ENCODE assay signal across 28 mouse cellular contexts in genomic region chr4:150957106-150957458, GRCm38 (mm10). TPM values are rescaled to one million over a fixed set of nuclear protein-coding genes. Genes with fewer than 3 reads are reported as not detected.
A peak's percentile ranks its signal among the peaks of the same experiment; 100 is the strongest.
DNase-seq lines count a peak whose midpoint lies in the region; ATAC-seq lines count a peak whose summit lies in the region.
"Had no signal": no experiment of that assay in that cellular context is flagged by ENCODE, and none has a peak within 500 bp of the region (broad histone marks: within the 10 kb centered on the region; RNA-seq: fewer than 3 reads in every experiment).

No protein-coding gene starts in this region.

- no peak for DNase-seq in forebrain, embryonic 10.5 days (ENCODE audit: extremely low spot score, low spot score)
- DNase-seq in intestine, embryonic 14.5 days (ENCODE audit: low spot score), result no peak
- no peak for DNase-seq in midbrain, embryonic 14.5 days
- no peak for DNase-seq in midbrain, embryonic 11.5 days (ENCODE audit: low spot score, missing footprints)
- no peak for DNase-seq in adrenal gland, adult 8-10 months
- DNase-seq: adrenal gland, postnatal 25 days; cerebellum, adult 8-10 months; cerebellum, postnatal 36 days; heart, postnatal 36 days; kidney, adult 9 months; liver; right cerebral cortex, postnatal 14 days; thymus, postnatal 14 days had no signal

- H3K4me2 ChIP-seq in forebrain, embryonic 12.5 days, result no peak overlapping the region
- H3K4me2 ChIP-seq in intestine, embryonic 14.5 days (ENCODE audit: low read length), result no peak overlapping the region
- no peak overlapping the region for H3K4me2 ChIP-seq in intestine, embryonic 15.5 days (replicated peaks)
- no peak overlapping the region for H3K4me2 ChIP-seq in midbrain, embryonic 14.5 days (ENCODE audit: low read length)
- no peak overlapping the region for H3K4me2 ChIP-seq in midbrain, embryonic 11.5 days
- no peak overlapping the region for H3K4me2 ChIP-seq in neural tube, embryonic 14.5 days (ENCODE audit: low read depth, low read length)
- H3K4me2 ChIP-seq: embryonic facial prominence, embryonic 15.5 days; heart, embryonic 15.5 days; liver, embryonic 15.5 days had no signal

- H3K9ac ChIP-seq in forebrain, embryonic 12.5 days, result no peak overlapping the region
- H3K9ac ChIP-seq in intestine, embryonic 14.5 days (ENCODE audit: low read length), result no peak overlapping the region
- H3K9ac ChIP-seq in intestine, embryonic 15.5 days, result no peak overlapping the region
- no peak overlapping the region for H3K9ac ChIP-seq in midbrain, embryonic 14.5 days (replicated peaks; ENCODE audit: low read length)
- H3K9ac ChIP-seq in midbrain, embryonic 11.5 days (ENCODE audit: low read length), result no peak overlapping the region
- H3K9ac ChIP-seq in neural tube, embryonic 14.5 days (replicated peaks; ENCODE audit: low read depth, low read length), result no peak overlapping the region; the same call in 1 of the 2 replicates
- H3K9ac ChIP-seq: embryonic facial prominence, embryonic 15.5 days; heart, embryonic 15.5 days; liver, embryonic 15.5 days had no signal

- H3K36me3 ChIP-seq in forebrain, embryonic 12.5 days (replicated peaks), result no peaks in the 10 kb centered on the region
- no peaks in the 10 kb centered on the region for H3K36me3 ChIP-seq in forebrain, embryonic 10.5 days (replicated peaks)
- no peaks in the 10 kb centered on the region for H3K36me3 ChIP-seq in intestine, embryonic 14.5 days (ENCODE audit: control insufficient read depth, insufficient read depth, low read length)
- H3K36me3 ChIP-seq in intestine, embryonic 15.5 days, result no peaks in the 10 kb centered on the region
- H3K36me3 ChIP-seq in midbrain, embryonic 14.5 days (ENCODE audit: control insufficient read depth, insufficient read depth, low read length), result no peaks in the 10 kb centered on the region
- H3K36me3 ChIP-seq in midbrain, embryonic 11.5 days (ENCODE audit: control insufficient read depth, insufficient read depth, low read length), result no peaks in the 10 kb centered on the region
- no peaks in the 10 kb centered on the region for H3K36me3 ChIP-seq in neural tube, embryonic 14.5 days (ENCODE audit: control insufficient read depth, insufficient read depth, low read length)
- H3K36me3 ChIP-seq: embryonic facial prominence, embryonic 15.5 days; heart, embryonic 15.5 days; liver, embryonic 15.5 days had no signal

- H3K27ac ChIP-seq in forebrain, embryonic 12.5 days, result peak overlapping the region; percentile 73; the same call in 1 of the 2 replicates
- no peak overlapping the region for H3K27ac ChIP-seq in forebrain, embryonic 10.5 days
- peak overlapping the region; percentile 3; the same call in 1 of the 2 replicates for H3K27ac ChIP-seq in intestine, embryonic 14.5 days (ENCODE audit: low read depth)
- H3K27ac ChIP-seq in intestine, embryonic 15.5 days, result no peak overlapping the region
- peak overlapping the region; percentile 73; the same call in 1 of the 2 replicates for H3K27ac ChIP-seq in midbrain, embryonic 14.5 days (replicated peaks; ENCODE audit: low read depth, low read length)
- H3K27ac ChIP-seq in midbrain, embryonic 11.5 days (ENCODE audit: low read depth, low read length), result no peak overlapping the region
- H3K27ac ChIP-seq in neural tube, embryonic 14.5 days (ENCODE audit: low read depth, low read length), result peak overlapping the region; percentile 69
- H3K27ac ChIP-seq: embryonic facial prominence, embryonic 15.5 days; heart, embryonic 15.5 days; left cerebral cortex, adult 2 months; liver, embryonic 15.5 days; macrophage had no signal

- H3K27me3 ChIP-seq in forebrain, embryonic 12.5 days, result no peaks in the 10 kb centered on the region
- H3K27me3 ChIP-seq in forebrain, embryonic 10.5 days (ENCODE audit: poor library complexity, severe bottlenecking), result no peaks in the 10 kb centered on the region
- no peaks in the 10 kb centered on the region for H3K27me3 ChIP-seq in intestine, embryonic 14.5 days (replicated peaks; ENCODE audit: control insufficient read depth, insufficient read depth, low read length)
- H3K27me3 ChIP-seq in intestine, embryonic 15.5 days (replicated peaks), result no peaks in the 10 kb centered on the region
- H3K27me3 ChIP-seq in midbrain, embryonic 14.5 days (ENCODE audit: control insufficient read depth, insufficient read depth, low read length), result no peaks in the 10 kb centered on the region
- H3K27me3 ChIP-seq in midbrain, embryonic 11.5 days (ENCODE audit: control insufficient read depth, insufficient read depth, low read length), result no peaks in the 10 kb centered on the region
- no peaks in the 10 kb centered on the region for H3K27me3 ChIP-seq in neural tube, embryonic 14.5 days (ENCODE audit: control insufficient read depth, insufficient read depth, low read length)
- H3K27me3 ChIP-seq: embryonic facial prominence, embryonic 15.5 days; heart, embryonic 15.5 days; liver, embryonic 15.5 days had no signal

- peak; percentile 20; the same call in 1 of the 2 replicates for ATAC-seq in forebrain, embryonic 12.5 days (ENCODE audit: low FRiP score)
- ATAC-seq in intestine, embryonic 14.5 days (replicated peaks; ENCODE audit: low FRiP score, low TSS enrichment, low read depth), result no peak
- no peak for ATAC-seq in intestine, embryonic 15.5 days
- no peak for ATAC-seq in midbrain, embryonic 14.5 days (ENCODE audit: low FRiP score, low TSS enrichment)
- no peak for ATAC-seq in midbrain, embryonic 11.5 days (ENCODE audit: low FRiP score)
- no peak for ATAC-seq in neural tube, embryonic 14.5 days (ENCODE audit: low read depth)

- no peaks in the 10 kb centered on the region for H3K9me3 ChIP-seq in forebrain, embryonic 12.5 days
- no peaks in the 10 kb centered on the region for H3K9me3 ChIP-seq in forebrain, embryonic 10.5 days
- H3K9me3 ChIP-seq in intestine, embryonic 14.5 days (ENCODE audit: control insufficient read depth, low read length), result no peaks in the 10 kb centered on the region
- no peaks in the 10 kb centered on the region for H3K9me3 ChIP-seq in intestine, embryonic 15.5 days
- no peaks in the 10 kb centered on the region for H3K9me3 ChIP-seq in midbrain, embryonic 14.5 days (ENCODE audit: control insufficient read depth, low read length)
- H3K9me3 ChIP-seq in midbrain, embryonic 11.5 days (ENCODE audit: control insufficient read depth, low read length), result no peaks in the 10 kb centered on the region
- H3K9me3 ChIP-seq in neural tube, embryonic 14.5 days (ENCODE audit: control insufficient read depth, low read length), result no peaks in the 10 kb centered on the region
- H3K9me3 ChIP-seq: embryonic facial prominence, embryonic 15.5 days; heart, embryonic 15.5 days; liver, embryonic 15.5 days had no signal

- H3K4me1 ChIP-seq in forebrain, embryonic 12.5 days, result peaks cover 9% of the 10 kb centered on the region
- no peaks in the 10 kb centered on the region for H3K4me1 ChIP-seq in forebrain, embryonic 10.5 days
- H3K4me1 ChIP-seq in intestine, embryonic 14.5 days (replicated peaks; ENCODE audit: control insufficient read depth, insufficient read depth, low read length), result no peaks in the 10 kb centered on the region
- no peaks in the 10 kb centered on the region for H3K4me1 ChIP-seq in intestine, embryonic 15.5 days (replicated peaks)
- H3K4me1 ChIP-seq in midbrain, embryonic 14.5 days (ENCODE audit: control insufficient read depth, insufficient read depth, low read length), result 0 out of 2 replicates have a peak, but pooled peaks cover 6% of the 10 kb centered on the region
- H3K4me1 ChIP-seq in midbrain, embryonic 11.5 days (ENCODE audit: control insufficient read depth, insufficient read depth, low read length), result no peaks in the 10 kb centered on the region
- no peaks in the 10 kb centered on the region for H3K4me1 ChIP-seq in neural tube, embryonic 14.5 days (ENCODE audit: control insufficient read depth, insufficient read depth, low read length)
- H3K4me1 ChIP-seq: heart, embryonic 15.5 days; liver, embryonic 15.5 days had no signal

- H3K4me3 ChIP-seq in forebrain, embryonic 12.5 days (replicated peaks), result no peak overlapping the region
- H3K4me3 ChIP-seq in forebrain, embryonic 10.5 days, result no peak overlapping the region
- no peak overlapping the region for H3K4me3 ChIP-seq in intestine, embryonic 14.5 days (ENCODE audit: low read depth, low read length)
- no peak overlapping the region for H3K4me3 ChIP-seq in intestine, embryonic 15.5 days (replicated peaks)
- no peak overlapping the region for H3K4me3 ChIP-seq in midbrain, embryonic 14.5 days (replicated peaks; ENCODE audit: low read depth, low read length)
- H3K4me3 ChIP-seq in midbrain, embryonic 11.5 days (ENCODE audit: low read depth, low read length), result no peak overlapping the region
- no peak overlapping the region for H3K4me3 ChIP-seq in neural tube, embryonic 14.5 days (ENCODE audit: low read depth, low read length)
- H3K4me3 ChIP-seq: embryonic facial prominence, embryonic 15.5 days; heart, embryonic 15.5 days; left cerebral cortex, adult 2 months; liver, embryonic 15.5 days had no signal

- 58% methylated on average over 1 of the region's 1 CpGs for WGBS in forebrain, embryonic 12.5 days
- WGBS in forebrain, embryonic 10.5 days, result 76% methylated on average over 1 of the region's 1 CpGs
- 42% methylated on average over 1 of the region's 1 CpGs for WGBS in intestine, embryonic 14.5 days
- WGBS in intestine, embryonic 15.5 days, result 23% methylated on average over 1 of the region's 1 CpGs
- WGBS in midbrain, embryonic 14.5 days, result 14% methylated on average over 1 of the region's 1 CpGs
- 71% methylated on average over 1 of the region's 1 CpGs for WGBS in midbrain, embryonic 11.5 days
- WGBS in neural tube, embryonic 14.5 days, result 36% methylated on average over 1 of the region's 1 CpGs

RNA-seq across cellular contexts. Expression of gene Uts2, which starts 39.8 kb away (rescaled TPM):
- polyA plus RNA-seq in forebrain, embryonic 12.5 days (2016; fragmentation: Nextera tagmentation; extraction: Ambion mirVana), result not detected in 2 replicates
- not detected in 2 replicates for polyA plus RNA-seq in forebrain, embryonic 10.5 days (2016; fragmentation: Nextera tagmentation; extraction: Ambion mirVana)
- polyA plus RNA-seq in intestine, embryonic 14.5 days (2014; fragmentation: Nextera tagmentation; extraction: Ambion mirVana), result not detected in 2 replicates
- polyA plus RNA-seq in intestine, embryonic 15.5 days (2015; fragmentation: Nextera tagmentation; extraction: Ambion mirVana), result not detected in 2 replicates
- not detected in 2 replicates for polyA plus RNA-seq in midbrain, embryonic 14.5 days (2014; fragmentation: Nextera tagmentation; extraction: Ambion mirVana)
- not detected in 2 replicates for polyA plus RNA-seq in midbrain, embryonic 11.5 days (2014; fragmentation: Nextera tagmentation; extraction: Ambion mirVana)
- 3.7 and 9.5 TPM in 2 replicates for polyA plus RNA-seq in neural tube, embryonic 14.5 days (2014; fragmentation: Nextera tagmentation; extraction: Ambion mirVana)
- not detected for total RNA-seq in adrenal gland, adult 8-10 months (2022)
- total RNA-seq: adrenal gland, postnatal 25 days; gastrocnemius, adult 8-10 months; heart, postnatal 36 days; left cerebral cortex, adult 2 months; left cerebral cortex, postnatal 36 days had no signal
- polyA plus RNA-seq: brain, embryonic 14.5 days; embryonic facial prominence, embryonic 15.5 days; frontal cortex, adult 2 months; gonadal fat pad, adult 2 months; heart, embryonic 15.5 days; intestine, embryonic 16.5 days; liver, embryonic 15.5 days; lung, embryonic 16.5 days; macrophage had no signal

RNA-seq across cellular contexts. Expression of gene Tnfrsf9, which starts 42.7 kb away (rescaled TPM):
- 0.54 TPM in 1 of 2 replicates, not detected in the other for polyA plus RNA-seq in forebrain, embryonic 12.5 days (2016; fragmentation: Nextera tagmentation; extraction: Ambion mirVana)
- 0.32 and 0.49 TPM in 2 replicates for polyA plus RNA-seq in forebrain, embryonic 10.5 days (2016; fragmentation: Nextera tagmentation; extraction: Ambion mirVana)
- polyA plus RNA-seq in intestine, embryonic 14.5 days (2014; fragmentation: Nextera tagmentation; extraction: Ambion mirVana), result 1.3 and 1.4 TPM in 2 replicates
- 1.5 and 1.7 TPM in 2 replicates for polyA plus RNA-seq in intestine, embryonic 15.5 days (2015; fragmentation: Nextera tagmentation; extraction: Ambion mirVana)
- 0.13 TPM in 1 of 2 replicates, not detected in the other for polyA plus RNA-seq in midbrain, embryonic 14.5 days (2014; fragmentation: Nextera tagmentation; extraction: Ambion mirVana)
- polyA plus RNA-seq in midbrain, embryonic 11.5 days (2014; fragmentation: Nextera tagmentation; extraction: Ambion mirVana), result 0.18 and 0.30 TPM in 2 replicates
- polyA plus RNA-seq in neural tube, embryonic 14.5 days (2014; fragmentation: Nextera tagmentation; extraction: Ambion mirVana), result 0.22 and 0.43 TPM in 2 replicates
- under 1 TPM in 3 of 4 experiments, not detected in 1; 0.27 to 0.43 (median 0.28) TPM for total RNA-seq in adrenal gland, adult 8-10 months (2022)

RNA-seq across cellular contexts. Expression of gene Park7, which starts 42.8 kb away (rescaled TPM):
- polyA plus RNA-seq in forebrain, embryonic 12.5 days (2016; fragmentation: Nextera tagmentation; extraction: Ambion mirVana), result 379 and 381 TPM in 2 replicates
- 497 and 502 TPM in 2 replicates for polyA plus RNA-seq in forebrain, embryonic 10.5 days (2016; fragmentation: Nextera tagmentation; extraction: Ambion mirVana)
- 482 and 487 TPM in 2 replicates for polyA plus RNA-seq in intestine, embryonic 14.5 days (2014; fragmentation: Nextera tagmentation; extraction: Ambion mirVana)
- polyA plus RNA-seq in intestine, embryonic 15.5 days (2015; fragmentation: Nextera tagmentation; extraction: Ambion mirVana), result 410 and 432 TPM in 2 replicates
- 367 and 400 TPM in 2 replicates for polyA plus RNA-seq in midbrain, embryonic 14.5 days (2014; fragmentation: Nextera tagmentation; extraction: Ambion mirVana)
- polyA plus RNA-seq in midbrain, embryonic 11.5 days (2014; fragmentation: Nextera tagmentation; extraction: Ambion mirVana), result 383 and 406 TPM in 2 replicates
- 380 and 397 TPM in 2 replicates for polyA plus RNA-seq in neural tube, embryonic 14.5 days (2014; fragmentation: Nextera tagmentation; extraction: Ambion mirVana)
- 100 to 1,000 TPM; 239 to 338 (median 269) TPM for total RNA-seq in adrenal gland, adult 8-10 months (2022)

Comparison
In these comparisons a context has a peak if more than half of its experiments do, and no peak if none do; other contexts are left out.
1. H3K27ac ChIP-seq: peak in forebrain, embryonic 12.5 days (single experiment), intestine, embryonic 14.5 days (single experiment), midbrain, embryonic 14.5 days (single experiment) and neural tube, embryonic 14.5 days (single experiment); none in forebrain, embryonic 10.5 days (single experiment), intestine, embryonic 15.5 days (single experiment) and midbrain, embryonic 11.5 days (single experiment).